Mouse (Mus musculus) hindlimb bud, embryonic 11.5 days (tissue): ENCODE measurements around the gene Sox15.

Source experiments
- DNase-seq: peaks from one replicate; pipeline ENCODE4 v3.0.0-alpha.2; 2012; ENCODE audit warnings: low read depth, low spot score; ENCODE audit errors: extremely low spot score

The Sox15 gene

GRCm38 (mm10) chr11:69672211-69672706, 17.1 kb downstream of the Sox15 start, which contains the start of gene Eif4a1:
Gene Eif4a1 (minus strand): TSS chr11:69672423.
- peak; percentile 98 for DNase-seq

GRCm38 (mm10) chr11:69679144-69679543, 24.0 kb downstream of the Sox15 start:
- no peak for DNase-seq

GRCm38 (mm10) chr11:69680136-69680855, 25.2 kb downstream of the Sox15 start:
- DNase-seq: no peak

GRCm38 (mm10) chr11:69681314-69682208, 26.4 kb downstream of the Sox15 start, which contains the start of gene Senp3:
Gene Senp3 (minus strand): TSS chr11:69682084.
- DNase-seq: peak; percentile 86

DNA sequence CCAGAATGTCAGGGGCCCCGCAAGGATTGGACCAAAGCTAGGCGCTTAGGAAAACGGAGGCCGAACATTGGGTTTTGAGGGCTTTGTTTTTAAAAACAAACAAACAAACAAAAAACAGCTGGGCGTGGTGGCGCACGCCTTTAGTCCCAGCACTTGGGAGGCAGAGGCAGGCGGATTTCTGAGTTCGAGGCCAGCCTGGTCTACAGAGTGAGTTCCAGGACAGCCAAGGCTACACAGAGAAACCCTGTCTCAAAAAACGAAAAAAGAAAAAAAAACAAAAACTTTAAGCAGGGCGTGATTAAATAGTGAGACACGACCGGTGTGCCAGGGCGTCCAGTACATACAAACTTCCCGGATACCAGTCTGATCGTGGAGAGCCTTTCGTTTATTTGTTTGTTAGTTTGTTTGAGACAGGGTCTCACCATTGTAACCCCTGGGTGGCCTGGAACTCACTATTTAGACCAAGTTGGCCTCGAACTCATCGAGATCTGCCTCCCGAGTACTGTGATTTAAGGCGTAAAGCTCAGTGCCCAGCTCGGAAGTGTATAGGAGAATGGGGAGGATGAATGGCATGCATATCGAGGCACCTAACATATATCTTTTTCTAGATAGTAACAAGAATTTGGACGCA, 27.2 kb downstream of the Sox15 start:
- no peak for DNase-seq

DNA sequence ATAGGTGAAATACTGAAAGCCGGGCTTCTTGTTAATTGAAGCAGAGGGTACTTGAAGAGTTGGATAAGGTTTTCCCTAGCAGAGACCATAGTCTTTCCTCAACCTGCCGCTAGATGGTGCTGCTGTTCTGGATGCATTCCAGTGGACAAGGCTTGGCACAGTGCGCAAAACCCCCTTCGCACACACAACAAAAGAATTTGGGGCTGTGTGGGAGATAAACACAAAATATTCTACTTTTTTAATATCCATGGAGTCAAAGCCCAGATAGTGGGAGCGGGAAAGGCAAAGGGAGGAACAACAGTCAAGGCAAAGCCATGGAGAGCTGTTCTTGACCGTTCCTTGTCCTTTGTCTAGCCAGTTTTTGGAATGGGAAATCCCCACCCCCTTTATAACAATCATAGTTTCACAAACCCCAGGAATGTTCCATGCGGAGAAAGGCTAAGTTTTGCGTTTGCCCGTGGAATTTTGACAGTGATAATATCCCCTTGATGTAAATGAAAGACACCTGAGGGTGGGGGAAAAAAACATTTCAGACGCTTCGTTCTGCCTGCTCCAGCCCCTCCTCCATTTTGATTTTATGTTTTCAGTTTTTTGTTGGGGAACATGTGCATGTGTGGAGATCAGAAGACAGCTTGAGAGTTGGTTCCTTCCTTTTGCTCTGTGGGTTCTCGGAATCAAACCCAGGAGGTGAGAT, 27.9 kb downstream of the Sox15 start:
- DNase-seq: peak; percentile 99

- no peak for DNase-seq
These were observed 28.5 kb downstream of the Sox15 start for GRCm38 (mm10) chr11:69683576-69683975.

DNA sequence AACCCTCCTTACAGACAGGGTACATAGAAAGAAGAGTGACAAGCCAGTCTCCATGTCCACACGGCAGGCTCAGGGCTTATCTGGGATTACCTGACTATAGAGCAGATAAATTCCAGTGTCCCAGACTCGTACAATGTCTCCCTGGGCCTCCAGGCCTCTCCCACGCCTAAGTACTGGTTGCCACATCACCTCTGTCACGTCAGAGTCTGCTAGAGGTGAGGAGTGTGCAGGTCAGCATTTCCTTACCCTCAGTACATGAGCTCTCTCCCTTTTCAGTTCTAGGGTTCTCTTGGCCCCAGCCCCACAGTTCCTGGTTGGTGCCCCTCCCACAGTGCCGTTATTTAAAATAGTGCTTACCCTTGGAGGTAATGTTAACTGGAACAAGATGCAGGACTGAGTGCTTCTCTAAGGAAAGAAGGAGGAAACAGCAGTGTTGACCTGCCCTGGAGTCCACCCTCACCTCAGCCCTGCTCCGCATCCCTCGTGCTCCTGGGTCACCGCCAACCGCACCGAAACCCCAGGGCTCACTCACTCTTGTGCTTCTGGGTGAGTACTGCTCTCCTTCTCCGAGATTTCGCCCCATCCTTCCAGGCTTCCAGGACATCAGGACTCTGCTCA, 29.1 kb downstream of the Sox15 start:
- no peak for DNase-seq

- no peak for DNase-seq
These were observed 29.8 kb downstream of the Sox15 start for GRCm38 (mm10) chr11:69684936-69685335.

- DNase-seq: no peak
These were observed 30.5 kb downstream of the Sox15 start, which contains the start of gene Tnfsf13 for GRCm38 (mm10) chr11:69685526-69686148. Gene Tnfsf13 (minus strand): TSS chr11:69685784.

DNA sequence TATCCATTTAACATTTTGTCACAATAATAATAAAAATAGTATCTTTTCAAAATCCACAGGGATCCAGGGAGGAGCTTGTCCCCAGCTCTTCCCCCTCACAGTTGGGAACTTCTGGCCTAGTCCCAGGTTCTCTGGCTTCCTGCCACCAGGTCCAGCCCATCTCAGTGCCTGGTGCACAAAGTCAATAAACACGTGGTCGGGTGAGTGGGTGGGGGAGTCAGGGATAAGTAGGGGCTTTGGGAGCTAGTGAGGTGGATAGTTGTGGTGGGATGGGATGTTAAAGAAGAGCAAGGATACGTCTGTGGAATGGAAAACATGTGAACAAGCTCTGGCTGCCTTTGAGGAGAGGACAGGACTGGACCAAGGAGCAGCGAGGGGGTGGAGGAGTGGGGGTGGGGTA, 31.3 kb downstream of the Sox15 start:
- DNase-seq: no peak

DNA sequence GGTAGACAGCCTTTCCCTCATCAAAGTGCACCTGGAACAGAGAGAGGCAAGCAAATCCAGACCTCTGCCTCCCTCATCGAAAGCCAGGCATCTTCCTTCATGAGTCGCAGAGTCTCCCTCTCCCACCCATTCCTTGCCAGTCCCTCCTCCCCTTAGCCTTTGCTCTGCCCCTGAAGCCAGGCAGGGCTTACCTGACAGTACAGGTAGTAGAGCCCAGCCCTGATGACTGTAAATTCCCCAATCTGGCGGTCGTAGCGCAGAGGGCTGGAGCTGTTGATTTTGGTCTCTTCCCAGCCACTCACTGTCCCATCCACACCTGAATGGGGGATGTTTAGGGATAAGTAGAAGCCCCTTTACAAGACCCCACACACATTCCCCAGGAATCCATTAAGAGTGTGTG, 31.9 kb downstream of the Sox15 start:
- DNase-seq: no peak

DNA sequence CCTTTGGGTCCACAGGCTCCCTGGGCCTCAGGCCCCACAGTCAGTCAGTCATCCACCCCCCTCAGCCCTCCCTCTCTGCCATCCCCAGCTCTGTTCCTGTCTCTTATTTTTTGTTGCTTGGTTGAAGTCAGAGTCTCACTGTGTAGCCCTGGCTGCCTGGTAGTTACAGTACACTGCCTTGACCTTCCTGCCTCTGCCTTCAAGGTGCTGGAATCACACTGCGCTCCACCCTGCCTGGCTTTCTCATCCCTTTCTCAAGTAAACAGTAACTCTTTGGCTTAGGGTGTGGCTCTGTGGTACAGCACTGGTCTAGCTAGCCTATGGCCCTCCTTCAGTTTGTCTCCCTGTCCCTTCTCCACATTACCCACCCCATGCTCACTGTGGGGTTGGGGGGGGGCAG, 34.8 kb downstream of the Sox15 start:
- no peak for DNase-seq

DNA sequence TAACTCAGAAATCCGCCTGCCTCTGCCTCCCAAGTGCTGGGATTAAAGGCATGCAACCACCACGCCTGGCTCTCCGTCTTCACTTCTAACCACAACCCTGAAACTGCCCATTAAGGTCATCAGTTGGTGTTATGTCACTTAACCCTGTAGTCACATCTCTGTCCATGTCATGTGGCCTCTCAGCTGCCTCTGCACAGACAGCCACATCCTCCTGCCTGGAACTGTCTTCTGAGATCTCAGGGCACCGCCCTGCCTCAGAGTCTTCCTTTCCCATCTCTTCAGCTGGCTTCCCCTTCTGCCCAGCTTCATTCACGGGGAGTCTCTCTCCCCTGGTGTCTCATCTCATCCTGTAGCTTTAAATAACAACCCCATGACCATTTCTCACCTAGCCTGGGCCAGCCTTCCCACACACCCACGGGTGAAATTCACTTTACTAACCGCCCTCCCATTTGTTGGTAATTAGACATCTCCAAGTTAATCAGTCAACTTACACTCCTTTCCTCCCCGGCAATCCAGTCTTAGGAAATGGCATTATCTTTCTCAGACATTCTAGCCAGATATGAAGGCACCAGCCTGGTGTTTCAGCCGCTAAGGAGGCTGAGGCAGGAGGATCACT, 37.2 kb downstream of the Sox15 start:
- no peak for DNase-seq

DNA sequence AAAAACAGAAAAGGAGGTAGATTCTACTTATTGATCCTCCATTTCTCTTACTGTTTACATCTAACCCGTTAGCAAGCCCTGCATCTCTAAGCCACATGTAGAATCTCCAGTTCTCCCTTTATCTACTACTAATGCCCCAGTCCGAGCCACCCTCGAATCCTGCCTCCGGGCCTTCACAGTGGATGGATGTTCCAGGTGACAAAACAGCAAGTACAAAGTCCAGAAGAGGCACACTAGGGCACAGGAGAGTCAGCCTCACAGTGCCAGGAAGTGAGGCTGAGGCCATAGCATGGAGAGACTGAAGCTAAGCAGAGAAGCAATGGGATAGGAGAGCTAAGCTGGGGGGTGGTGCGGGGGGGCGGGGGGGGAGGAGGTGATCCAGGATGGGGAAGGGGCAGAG, 37.7 kb downstream of the Sox15 start:
- DNase-seq: no peak

DNA sequence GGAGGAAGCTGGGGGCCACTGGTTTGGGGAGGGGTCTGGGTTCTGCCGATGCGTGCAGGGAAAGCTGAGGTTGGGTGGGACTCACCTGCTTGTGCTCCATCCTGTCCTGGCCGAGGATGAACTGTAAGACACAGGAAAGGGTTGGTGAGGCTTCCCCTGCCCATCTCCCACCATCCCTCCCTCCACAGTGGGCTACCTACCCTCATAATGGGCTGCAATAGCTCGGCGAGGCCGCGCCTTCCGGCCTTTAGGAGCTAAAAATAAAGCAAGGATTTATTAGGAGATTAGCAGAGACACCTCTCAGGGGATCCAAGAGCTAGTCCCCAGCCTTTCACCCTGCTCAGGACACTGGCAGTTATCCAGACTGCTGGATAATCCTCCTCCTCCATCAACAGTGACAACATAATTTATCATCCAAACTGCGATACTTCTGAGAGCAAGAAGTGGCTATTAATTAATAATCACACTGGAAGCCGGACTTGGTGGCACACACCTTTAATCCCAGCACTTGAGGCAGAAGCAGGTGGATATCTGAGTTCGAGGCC, 38.4 kb downstream of the Sox15 start:
- no peak for DNase-seq

DNA sequence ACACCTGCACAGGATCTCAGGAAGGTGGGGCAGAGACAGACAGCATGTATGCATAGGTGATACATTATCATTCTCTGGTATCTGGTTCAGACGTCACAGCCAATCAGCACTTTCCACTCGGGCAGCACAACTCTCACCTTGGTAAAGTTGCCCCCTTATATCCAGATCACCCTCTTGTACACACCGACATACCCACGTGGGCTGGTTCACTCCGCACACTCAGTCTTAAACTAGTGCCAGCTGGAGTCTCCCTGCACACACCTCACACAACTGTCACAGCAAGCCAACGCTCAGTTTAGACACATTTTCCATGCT, 39.9 kb downstream of the Sox15 start:
- DNase-seq: no peak

GRCm38 (mm10) chr11:69695361-69696181, 40.5 kb downstream of the Sox15 start, which contains the start of the genes Tnfsf12 and Tnfsfm13:
Gene Tnfsf12 (minus strand): TSS chr11:69695849.
Gene Tnfsfm13 (minus strand): TSS chr11:69696098.
- no peak for DNase-seq
